Mouse (Mus musculus) left cerebral cortex, postnatal 14 days (tissue): ENCODE measurements around the gene Brsk2. TPM values are rescaled to one million over a fixed set of nuclear protein-coding genes. Genes with fewer than 3 reads are reported as not detected.

Experiments
- DNase-seq, 2 experiments: peaks; one replicate each; pipeline ENCODE4 v3.0.0; 2021 to 2022; ENCODE audit warnings: low spot score in 2 of 2, mixed read lengths in 1 of 2
- intact Hi-C: fragments of 180-260 bp; cut with DNase I; formaldehyde crosslinking; loops from one replicate; pipeline ENCODE4 v1.15.1; 2025
- total RNA-seq, 2 experiments: library from RNA; stranded (reverse); gene quantifications; 2 replicates each; pipeline ENCODE4 v1.2.3; 2021

Gene Brsk2
- total RNA-seq, 2 experiments from 2014 or later: 200 to 202 TPM

GRCm38 (mm10) chr7:141951821-141952220, 2.3 kb downstream of the Brsk2 start:
- intact Hi-C loops: no loop called here
- DNase-seq: no peak

GRCm38 (mm10) chr7:141952920-141953319, 3.4 kb downstream of the Brsk2 start:
- peak in 1 of 2 experiments; percentile 47 for DNase-seq
- intact Hi-C loops: no loop called here

GRCm38 (mm10) chr7:141953616-141954015, 4.1 kb downstream of the Brsk2 start:
- intact Hi-C loops: no loop called here
- no peak for DNase-seq

GRCm38 (mm10) chr7:141955565-141956173, 6.1 kb downstream of the Brsk2 start:
- DNase-seq: peak; percentile 52 to 65
- intact Hi-C loops: no loop called here

GRCm38 (mm10) chr7:141956174-141956566, 6.6 kb downstream of the Brsk2 start:
- intact Hi-C loops: no loop called here
- peak; percentile 55 to 73 for DNase-seq

- intact Hi-C loops: loop anchor here (2.0 kb wide), 1 partner anchor 141 kb away; no protein-coding TSS in a partner anchor
- DNase-seq: no peak
Observed at GRCm38 (mm10) chr7:141957524-141958051, 8.0 kb downstream of the Brsk2 start.

GRCm38 (mm10) chr7:141958211-141958610, 8.7 kb downstream of the Brsk2 start:
- no peak for DNase-seq
- intact Hi-C loops: loop anchor here (2.0 kb wide), 1 partner anchor 141 kb away; no protein-coding TSS in a partner anchor

- no peak for DNase-seq
- intact Hi-C loops: loop anchor here (2.0 kb wide), 1 partner anchor 140 kb away; no protein-coding TSS in a partner anchor
Observed at GRCm38 (mm10) chr7:141959133-141959532, 9.6 kb downstream of the Brsk2 start.

- no peak for DNase-seq
- intact Hi-C loops: no loop called here
Observed at GRCm38 (mm10) chr7:141960926-141961325, 11.4 kb downstream of the Brsk2 start.

- DNase-seq: no peak
- intact Hi-C loops: no loop called here
Observed at GRCm38 (mm10) chr7:141961491-141961890, 11.9 kb downstream of the Brsk2 start.

- DNase-seq: peak; percentile 39 to 66
- intact Hi-C loops: no loop called here
Observed at GRCm38 (mm10) chr7:141962521-141962920, 13.0 kb downstream of the Brsk2 start.

- intact Hi-C loops: no loop called here
- no peak for DNase-seq
Observed at GRCm38 (mm10) chr7:141966281-141966680, 16.7 kb downstream of the Brsk2 start.

- intact Hi-C loops: no loop called here
- peak; percentile 55 to 73 for DNase-seq
Observed at GRCm38 (mm10) chr7:141972831-141973619, 23.5 kb downstream of the Brsk2 start.

- intact Hi-C loops: no loop called here
- DNase-seq: no peak
Observed at GRCm38 (mm10) chr7:141978003-141978402, 28.5 kb downstream of the Brsk2 start.

- no peak for DNase-seq
- intact Hi-C loops: no loop called here
Observed at GRCm38 (mm10) chr7:141979247-141979646, 29.7 kb downstream of the Brsk2 start.

- intact Hi-C loops: no loop called here
Observed at GRCm38 (mm10) chr7:141981237-141981636, 31.7 kb downstream of the Brsk2 start.

GRCm38 (mm10) chr7:141988314-141988806, 38.8 kb downstream of the Brsk2 start:
- DNase-seq: no peak
- intact Hi-C loops: no loop called here

More at GRCm38 (mm10) chr7:141981237-141981636, 31.7 kb downstream of the Brsk2 start:
- DNase-seq: no peak

- DNase-seq: no peak
- intact Hi-C loops: no loop called here
Observed at GRCm38 (mm10) chr7:141991183-141991582, 41.6 kb downstream of the Brsk2 start.

GRCm38 (mm10) chr7:141994121-141994520, 44.6 kb downstream of the Brsk2 start:
- no peak for DNase-seq
- intact Hi-C loops: no loop called here

GRCm38 (mm10) chr7:142000661-142001060, 51.1 kb downstream of the Brsk2 start:
- intact Hi-C loops: no loop called here
- no peak for DNase-seq
